Mouse (Mus musculus) E14TG2a.4 (cell line): Measurements from ENCODE around the gene Rbbp4.

Source experiments
- CTCF ChIP-seq: conservative IDR thresholded peaks from 2 replicates; pipeline ENCODE4 v1.5.1; 2014; ENCODE audit warnings: low read length
- NANOG ChIP-seq: IDR thresholded peaks from 2 replicates; pipeline ENCODE4 v1.6.1; 2014; ENCODE audit warnings: borderline replicate concordance, low read length, mixed read lengths

DNA sequence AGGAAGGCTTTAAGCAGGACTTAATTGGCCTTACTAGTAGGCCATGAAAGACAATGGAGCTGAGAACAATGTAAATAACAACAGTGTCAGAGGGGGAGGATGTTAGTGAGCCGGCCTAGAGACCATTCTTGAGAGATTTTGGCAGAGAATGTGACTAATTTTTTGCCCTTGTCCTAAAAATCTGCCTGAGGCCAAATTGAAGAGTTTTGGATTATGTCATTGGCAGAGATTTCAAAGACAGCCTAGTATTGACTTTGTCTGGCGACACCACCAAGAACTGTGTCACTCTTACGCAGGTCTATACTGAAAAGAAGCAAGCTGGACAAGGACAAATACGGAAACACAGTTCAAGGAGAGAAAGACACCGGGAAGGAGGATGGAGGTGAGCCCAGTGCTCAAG, 27.6 kb upstream of the Rbbp4 start:
- TF ChIP-seq CTCF (no peak), NANOG (no peak)
